Mouse (Mus musculus) liver, postnatal 0 days (tissue): Measurements from ENCODE around the gene Exosc3. TPM values are rescaled to one million over a fixed set of nuclear protein-coding genes. Genes with fewer than 3 reads are reported as not detected.
A peak's percentile ranks its signal among the peaks of the same experiment; 100 is the strongest.

Source experiments
- ATAC-seq: fragments of 200-750 bp; cut with Nextera tagmentation; 2 replicates; pipeline ENCODE4 v1.8.0; 2017; ENCODE audit warnings: mild to moderate bottlenecking, moderate library complexity
- DNase-seq: peaks from one replicate; pipeline ENCODE4 v3.0.0-alpha.2; 2016
- H3K27ac ChIP-seq: fragments of 300-500 bp; sonication (generic); 2 replicates; pipeline ENCODE4 v1.5.1; 2014; ENCODE audit warnings: antibody characterized with exemption, moderate library complexity, mild to moderate bottlenecking, low read depth
- H3K27me3 ChIP-seq: fragments of 300-500 bp; sonication (generic); 2 replicates; pipeline ENCODE4 v1.6.1; 2014; ENCODE audit warnings: low read length, control low read depth, mixed read lengths; ENCODE audit not compliant: insufficient read depth
- H3K36me3 ChIP-seq: fragments of 300-500 bp; sonication (generic); replicated peaks from 2 replicates; pipeline ENCODE4 v1.6.1; 2014; ENCODE audit warnings: mild to moderate bottlenecking, control low read depth, low read length, moderate library complexity, mixed read lengths; ENCODE audit not compliant: insufficient read depth
- H3K4me1 ChIP-seq: fragments of 300-500 bp; sonication (generic); 2 replicates; pipeline ENCODE4 v1.6.1; 2014; ENCODE audit warnings: antibody characterized with exemption, mild to moderate bottlenecking, control low read depth; ENCODE audit not compliant: insufficient read depth
- H3K4me2 ChIP-seq: fragments of 300-500 bp; sonication (generic); 2 replicates; pipeline ENCODE4 v1.6.1; 2014; ENCODE audit warnings: low read depth, mild to moderate bottlenecking, low read length, moderate library complexity, mixed read lengths
- H3K4me3 ChIP-seq: fragments of 300-500 bp; sonication (generic); 2 replicates; pipeline ENCODE4 v1.5.1; 2014; ENCODE audit warnings: low read depth, low read length
- H3K9ac ChIP-seq: fragments of 300-500 bp; sonication (generic); replicated peaks from 2 replicates; pipeline ENCODE4 v1.6.1; 2014; ENCODE audit warnings: mild to moderate bottlenecking, moderate library complexity
- H3K9me3 ChIP-seq: fragments of 300-500 bp; sonication (generic); 2 replicates; pipeline ENCODE4 v1.6.1; 2016; ENCODE audit warnings: mild to moderate bottlenecking, control low read depth, low read length, mixed read lengths
- CTCF ChIP-seq: sonication (generic); IDR thresholded peaks from 2 replicates; pipeline ENCODE4 v1.5.1; 2016; ENCODE audit warnings: antibody characterized with exemption, low read depth
- EP300 ChIP-seq: IDR thresholded peaks from 2 replicates; pipeline ENCODE4 v1.6.1; 2016; ENCODE audit warnings: antibody characterized with exemption, low read depth, mild to moderate bottlenecking
- WGBS: fragments of 180-500 bp; shearing (Covaris S2); extraction: QIAGEN DNeasy Blood & Tissue Kit; methylation state at CpG from one replicate; pipeline ENCODE4 v1.1.7; 2014; ENCODE audit not compliant: insufficient replicate concordance; 5-methylcytosine and 5-hydroxymethylcytosine counted together
- polyA plus RNA-seq: library from polyadenylated mRNA; unstranded; fragments of >200 nt; fragmentation: Nextera tagmentation; extraction: Ambion mirVana; gene quantifications from 2 replicates; pipeline ENCODE4 v1.2.1, GENCODE M21; 2015

Exosc3 gene
- polyA plus RNA-seq, 1 experiment from 2014 or later = 36.4 TPM

- ATAC-seq = no peak
- TF ChIP-seq EP300 = no peak
Observed at GRCm38 (mm10) chr4:45331139-45331538, 11.4 kb downstream of the Exosc3 start.

GRCm38 (mm10) chr4:45320159-45320816, 22.2 kb downstream of the Exosc3 start:
- H3K4me2 ChIP-seq = peak overlapping the region; percentile 94
- peaks cover 14% of the 10 kb centered on the region for H3K4me1 ChIP-seq
- H3K9me3 ChIP-seq = no peaks in the 10 kb centered on the region
- peak; percentile 14; the same call in 1 of the 2 replicates for TF ChIP-seq CTCF
- no peak for TF ChIP-seq EP300
- H3K27ac ChIP-seq = peak overlapping the region; percentile 92
- peaks cover 26% of the 10 kb centered on the region for H3K36me3 ChIP-seq
- ATAC-seq (peak; percentile 93), DNase-seq (peak; percentile 87)
- H3K9ac ChIP-seq = peak overlapping the region; percentile 88
- WGBS = under 1% methylated on average over 56 of the region's 56 CpGs
- H3K4me3 ChIP-seq = peak overlapping the region; percentile 93
- H3K27me3 ChIP-seq = no peaks in the 10 kb centered on the region

More at GRCm38 (mm10) chr4:45331139-45331538, 11.4 kb downstream of the Exosc3 start:
- Histone ChIP-seq H3K4me3 (no peak overlapping the region), H3K4me2 (no peak overlapping the region), H3K27me3 (no peaks in the 10 kb centered on the region), H3K36me3 (no peaks in the 10 kb centered on the region), H3K27ac (no peak overlapping the region), H3K9me3 (no peaks in the 10 kb centered on the region), H3K4me1 (no peaks in the 10 kb centered on the region), H3K9ac (no peak overlapping the region)
- DNase-seq = no peak
- WGBS = 76% methylated on average over 7 of the region's 7 CpGs

GRCm38 (mm10) chr4:45311056-45311455, 31.5 kb downstream of the Exosc3 start:
- WGBS = 88% methylated on average over 2 of the region's 2 CpGs
- no peak overlapping the region for H3K27ac ChIP-seq
- TF ChIP-seq EP300 (no peak), CTCF (no peak)
- no peak overlapping the region for H3K9ac ChIP-seq
- H3K27me3 ChIP-seq = no peaks in the 10 kb centered on the region
- no peak overlapping the region for H3K4me3 ChIP-seq
- DNase-seq = no peak
- H3K4me2 ChIP-seq = no peak overlapping the region
- ATAC-seq = no peak
- no peaks in the 10 kb centered on the region for H3K9me3 ChIP-seq
- no peaks in the 10 kb centered on the region for H3K4me1 ChIP-seq
- H3K36me3 ChIP-seq = peaks cover 22% of the 10 kb centered on the region

- WGBS = 76% methylated on average over 6 of the region's 6 CpGs
- no peak for ATAC-seq
Observed at GRCm38 (mm10) chr4:45308606-45309005, 33.9 kb downstream of the Exosc3 start.

GRCm38 (mm10) chr4:45308046-45308445, 34.5 kb downstream of the Exosc3 start:
- Histone ChIP-seq H3K4me1 (no peaks in the 10 kb centered on the region), H3K9me3 (0 out of 2 replicates have a peak, but pooled peaks cover 2% of the 10 kb centered on the region), H3K4me3 (no peak overlapping the region), H3K4me2 (no peak overlapping the region), H3K36me3 (peaks cover 19% of the 10 kb centered on the region), H3K27me3 (no peaks in the 10 kb centered on the region), H3K9ac (no peak overlapping the region), H3K27ac (no peak overlapping the region)
- DNase-seq (peak; percentile 39), ATAC-seq (no peak)
- 44% methylated on average over 11 of the region's 11 CpGs for WGBS
- TF ChIP-seq EP300 (no peak), CTCF (peak; percentile 69)

More at GRCm38 (mm10) chr4:45308606-45309005, 33.9 kb downstream of the Exosc3 start:
- Histone ChIP-seq H3K9me3 (0 out of 2 replicates have a peak, but pooled peaks cover 2% of the 10 kb centered on the region), H3K4me1 (no peaks in the 10 kb centered on the region), H3K4me3 (no peak overlapping the region), H3K4me2 (no peak overlapping the region), H3K36me3 (peaks cover 18% of the 10 kb centered on the region), H3K27me3 (no peaks in the 10 kb centered on the region), H3K27ac (no peak overlapping the region), H3K9ac (no peak overlapping the region)
- TF ChIP-seq CTCF (no peak), EP300 (no peak)
- DNase-seq = no peak

GRCm38 (mm10) chr4:45305536-45305935, 37.0 kb downstream of the Exosc3 start:
- Histone ChIP-seq H3K9me3 (0 out of 2 replicates have a peak, but pooled peaks cover 2% of the 10 kb centered on the region), H3K27ac (no peak overlapping the region), H3K36me3 (peaks cover 24% of the 10 kb centered on the region), H3K4me2 (no peak overlapping the region), H3K9ac (no peak overlapping the region), H3K4me1 (no peaks in the 10 kb centered on the region), H3K4me3 (no peak overlapping the region), H3K27me3 (no peaks in the 10 kb centered on the region)
- TF ChIP-seq CTCF = no peak
- no peak for TF ChIP-seq EP300
- WGBS = 90% methylated on average over 14 of the region's 14 CpGs
- DNase-seq = no peak
- no peak for ATAC-seq
